Mouse (Mus musculus): ENCODE measurements around the gene Jun.

DNA sequence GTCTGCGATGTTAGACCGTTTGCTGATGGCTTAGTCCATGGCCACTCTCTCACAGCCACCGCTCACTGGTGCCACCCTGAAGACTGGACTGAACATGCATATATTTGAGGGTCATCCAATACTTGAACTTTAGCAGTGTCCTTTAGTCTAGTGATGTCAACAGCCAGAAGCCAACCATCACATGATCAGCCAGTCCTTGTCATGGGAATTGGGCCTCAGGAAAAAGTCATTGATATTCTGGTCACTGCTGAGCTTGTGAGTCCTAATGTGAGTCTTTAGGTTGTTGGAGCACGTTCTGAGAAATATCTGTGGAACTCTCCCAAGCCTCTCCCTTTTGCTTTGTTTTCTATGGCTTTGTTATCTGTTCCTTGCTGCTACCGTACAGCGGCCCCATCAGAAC lies 43.3 kb upstream of the Jun start:
- no peak for TF ChIP-seq ZC3H11A (IDR thresholded peaks at IDR 0.05; ENCODE audit: borderline replicate concordance, low read depth, low read length)
- no peak for TF ChIP-seq HCFC1 (IDR thresholded peaks at IDR 0.05; ENCODE audit: borderline replicate concordance, insufficient read depth, low read length)

All from ES-E14 (cell line).